Mouse (Mus musculus): Measurements from ENCODE around the gene Itgav.

The Itgav gene

DNA sequence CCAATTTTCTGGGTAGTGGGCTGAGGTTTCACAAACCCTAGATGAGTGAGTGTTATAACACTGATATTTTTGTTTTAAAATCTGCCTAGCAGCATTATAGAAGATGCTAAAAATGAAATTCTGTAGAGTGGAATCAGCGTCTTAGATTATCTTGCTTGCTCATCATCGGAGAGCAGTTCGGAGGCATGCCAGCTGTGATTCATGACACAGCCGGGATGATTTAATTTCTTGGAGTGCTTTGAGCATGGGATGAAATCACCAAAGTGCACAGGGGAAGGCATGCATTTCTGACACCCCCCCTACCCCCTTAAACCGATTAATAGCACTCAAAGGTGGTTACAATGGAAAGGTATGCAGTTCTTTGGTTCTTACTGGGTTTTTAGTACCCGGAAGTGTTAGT lies 89.8 kb downstream of the Itgav start:
- peak; percentile 32 for DNase-seq (ENCODE audit: low spot score)

DNA sequence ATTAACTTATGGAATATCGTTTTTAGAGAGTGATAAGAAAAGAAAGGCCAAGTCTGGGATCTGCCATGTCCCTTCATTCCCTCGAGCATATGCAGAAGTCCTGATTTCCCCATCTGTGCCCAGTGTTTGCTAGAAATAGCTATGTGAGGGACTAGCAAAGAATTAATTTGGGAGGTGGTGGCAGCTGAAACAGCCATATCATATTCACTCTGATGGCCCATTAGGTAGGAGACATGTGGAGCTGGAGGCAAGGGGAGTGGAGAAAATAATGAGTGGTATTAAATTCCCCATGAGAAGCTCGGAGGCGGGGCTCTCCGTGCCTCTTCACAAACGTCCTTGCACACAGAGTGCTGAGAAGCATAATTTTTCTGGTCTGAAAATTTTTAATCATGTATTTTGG lies 92.0 kb downstream of the Itgav start:
- DNase-seq (ENCODE audit: low spot score) = no peak

DNA sequence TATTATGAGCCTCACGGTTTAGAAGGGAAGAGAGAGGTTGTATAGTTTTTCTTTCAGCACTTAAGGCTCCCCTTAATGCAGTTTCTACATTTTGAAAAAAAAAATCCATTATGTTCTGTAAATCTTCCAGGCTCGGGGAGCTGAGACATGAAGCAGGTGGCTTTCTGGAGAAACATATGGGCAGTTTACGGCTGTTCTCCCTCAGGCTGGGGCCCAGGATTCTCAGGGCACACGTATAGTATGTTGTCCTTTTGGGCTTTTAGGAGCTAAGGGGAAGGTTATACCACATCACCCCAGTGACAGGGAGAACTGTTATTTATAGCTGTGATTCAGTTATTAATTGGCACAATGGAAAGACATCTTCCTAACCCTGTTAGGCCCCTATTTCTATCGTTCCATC lies 101.0 kb downstream of the Itgav start:
- no peak for DNase-seq (ENCODE audit: low spot score)

DNA sequence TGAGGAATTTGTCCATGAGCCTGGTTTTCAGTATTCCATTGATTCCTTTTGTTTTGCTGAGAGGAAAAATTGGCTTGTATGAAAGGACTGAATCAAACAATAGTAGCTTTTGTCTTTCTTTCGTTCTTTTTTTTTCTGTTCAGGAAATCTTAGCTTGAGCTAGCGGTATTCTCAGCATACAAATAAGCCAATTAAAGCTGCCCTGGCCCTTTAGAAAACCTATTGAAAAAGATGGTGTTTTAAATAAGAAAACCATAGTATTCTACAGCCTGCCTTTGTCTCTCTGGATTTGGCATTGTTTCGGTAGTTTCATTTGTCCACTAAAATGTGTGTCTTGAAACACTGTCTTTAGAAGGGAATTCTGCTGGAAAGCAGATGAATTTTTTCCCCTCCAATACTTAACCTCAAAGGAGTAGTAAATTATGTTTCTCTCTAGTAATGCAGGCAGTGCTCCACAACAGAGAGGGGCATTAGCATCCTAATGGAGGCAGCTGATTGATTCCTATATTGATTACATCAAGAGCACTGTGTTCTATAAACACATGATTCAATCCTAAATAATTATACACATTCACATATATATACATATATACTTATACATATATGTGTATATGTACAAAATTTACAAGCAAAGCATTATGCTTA lies 104.8 kb downstream of the Itgav start:
- peak; percentile 49 for DNase-seq (ENCODE audit: low spot score)

DNA sequence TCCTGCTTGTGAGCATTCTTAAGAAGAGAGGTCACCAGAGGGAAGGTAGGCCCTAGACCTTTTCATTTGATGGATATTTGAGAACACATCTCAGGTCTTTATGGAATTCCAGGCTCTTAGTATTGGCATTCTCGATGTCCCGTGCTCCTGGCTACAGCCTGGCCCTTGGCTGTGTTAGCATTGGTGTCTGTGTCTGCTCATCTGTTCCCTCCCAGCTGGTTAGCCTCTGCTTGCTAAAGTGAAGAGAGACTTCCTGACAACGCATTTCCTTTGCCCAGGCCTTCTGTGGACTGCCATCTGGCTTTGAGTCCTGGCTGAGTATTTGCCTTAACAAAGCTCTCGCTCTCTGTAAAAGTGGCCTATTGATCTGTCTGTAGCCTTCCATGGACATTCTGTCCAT lies 108.7 kb downstream of the Itgav start:
- no peak for DNase-seq (ENCODE audit: low spot score)

DNA sequence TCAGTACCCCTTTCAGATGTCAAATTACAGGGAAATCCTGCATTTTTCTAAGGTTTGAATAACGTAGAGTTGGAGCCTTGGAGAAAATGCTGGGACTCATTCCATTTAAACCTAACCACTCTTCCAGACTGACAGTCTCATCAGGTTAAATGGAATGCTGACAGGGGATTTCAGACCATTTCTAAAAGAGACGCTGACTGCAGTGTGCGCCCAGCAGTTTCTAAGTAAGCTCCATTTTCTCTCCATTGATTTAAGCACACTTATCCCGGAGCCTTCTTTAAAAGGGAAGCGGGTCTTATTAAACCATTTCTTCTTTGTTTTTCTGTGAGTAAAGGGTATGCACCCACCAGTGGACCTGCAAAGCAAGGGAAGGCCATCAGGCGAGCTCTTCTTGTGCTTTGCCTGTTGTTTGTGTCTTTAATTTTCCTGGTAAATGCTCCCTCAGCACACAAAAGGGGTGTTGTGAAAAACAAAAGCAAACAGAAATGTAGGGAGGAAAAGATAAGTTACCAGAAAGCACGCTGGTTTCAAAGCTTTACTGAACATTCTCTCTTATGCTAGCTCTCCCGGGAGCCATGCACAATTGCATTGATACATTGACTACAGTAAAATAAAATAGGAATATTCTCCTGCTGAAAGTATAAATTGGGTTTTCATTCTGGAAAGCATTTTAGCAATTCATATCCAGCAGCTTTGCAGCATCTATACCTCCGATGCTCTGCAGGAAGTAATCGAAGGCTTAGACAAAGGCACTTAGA lies 111.3 kb downstream of the Itgav start:
- DNase-seq (ENCODE audit: low spot score) = no peak

DNA sequence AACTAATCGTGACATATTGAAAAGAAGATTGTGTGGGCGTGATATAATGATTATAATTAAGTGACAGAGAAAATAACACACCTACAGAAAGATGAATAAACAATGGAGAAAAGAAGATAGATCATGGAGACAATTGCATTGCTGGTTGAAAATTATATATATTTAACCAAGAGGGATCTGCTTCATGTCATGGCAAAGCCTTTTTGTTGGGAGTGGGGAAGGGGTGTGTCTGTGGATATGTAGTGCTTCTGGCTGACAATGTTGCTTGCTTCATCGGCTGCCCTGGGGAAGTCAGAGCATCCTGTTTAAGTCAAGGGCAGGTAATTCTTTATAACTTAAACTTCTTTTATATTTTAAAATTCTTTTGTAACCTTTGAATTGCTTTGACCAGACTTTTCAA lies 124.3 kb downstream of the Itgav start:
- no peak for DNase-seq (ENCODE audit: low spot score)

DNA sequence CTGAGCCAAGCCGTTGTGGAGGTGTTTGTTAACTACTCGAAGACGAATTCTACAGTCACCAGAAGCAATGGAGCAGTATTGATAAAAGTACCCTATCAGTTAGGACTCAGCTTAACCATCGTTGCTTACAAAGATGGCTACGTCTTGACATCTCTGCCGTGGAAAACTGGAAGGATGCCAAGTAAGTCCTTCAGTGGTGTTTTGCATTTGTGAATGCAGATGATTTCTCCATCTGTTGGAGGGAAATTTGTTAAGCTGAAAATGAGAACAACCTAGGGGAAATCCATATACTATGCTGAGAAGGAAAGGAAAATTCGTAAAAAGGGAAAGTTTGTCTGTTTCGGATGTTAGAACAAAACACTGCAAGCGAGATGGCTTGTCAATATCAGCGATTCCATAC lies 129.2 kb downstream of the Itgav start:
- DNase-seq (ENCODE audit: low spot score) = no peak

DNA sequence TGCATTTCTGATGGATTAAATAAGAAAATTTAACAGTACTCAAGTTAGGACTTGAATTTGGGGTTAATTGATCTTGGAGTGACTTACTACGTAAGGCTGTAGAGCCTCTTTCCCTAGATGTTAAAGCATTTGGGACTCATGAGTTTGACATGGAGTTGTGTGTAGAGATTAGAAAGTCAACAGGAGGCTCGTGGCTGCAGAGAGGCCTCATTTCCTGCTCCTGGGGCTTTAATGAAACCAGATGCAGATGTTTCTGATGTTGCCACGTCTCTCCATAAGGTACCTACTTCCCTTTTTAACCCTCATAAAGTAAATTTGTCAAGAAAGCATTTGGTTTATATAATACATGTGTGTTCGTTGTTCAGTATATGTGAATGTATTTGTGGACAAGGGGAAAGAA lies 132.0 kb downstream of the Itgav start:
- no peak for DNase-seq (ENCODE audit: low spot score)
